Mouse (Mus musculus) CH12.LX (cell line): ENCODE data around the gene Tbca.

ENCODE experiments used
- CTCF ChIP-seq, 2 experiments: IDR thresholded peaks in 1 of 2; conservative IDR thresholded peaks in 1 of 2; 2 replicates each; pipeline ENCODE4 v1.5.1; 2011 to 2012; ENCODE audit warnings: low read depth in 2 of 2, low read length in 2 of 2, improper control_type of control experiment in 1 of 2, inconsistent platforms in 1 of 2, mild to moderate bottlenecking in 1 of 2, moderate library complexity in 1 of 2
- POLR2A ChIP-seq: IDR thresholded peaks from 2 replicates; pipeline ENCODE4 v1.6.1; 2011; ENCODE audit warnings: low read depth, mild to moderate bottlenecking, improper control_type of control experiment, low read length
- TBP ChIP-seq: conservative IDR thresholded peaks from 2 replicates; pipeline ENCODE4 v1.6.1; 2011; ENCODE audit warnings: low read depth, low read length, improper control_type of control experiment
- ZMIZ1 ChIP-seq: IDR thresholded peaks from 2 replicates; pipeline ENCODE4 v1.6.1; 2012; ENCODE audit warnings: low read depth, mild to moderate bottlenecking, inconsistent platforms, low read length, improper control_type of control experiment

GRCm38 (mm10) chr13:94811451-94811850, 22.7 kb downstream of the Tbca start:
- TF ChIP-seq ZMIZ1 (no peak), TBP (no peak), CTCF (conservative IDR thresholded peaks at IDR 0.05 in 1 of 2, IDR thresholded peaks at IDR 0.05 in 1 of 2; ENCODE audit: low read depth in 2 of 2, low read length in 2 of 2) (no peak), POLR2A (no peak)
